Mouse (Mus musculus) ES-Bruce4 (cell line): ENCODE measurements at regions not wholly inside any gene's neighbourhood (a gene's known extent, or its start where the extent isn't known, plus 50 kb on each side); places are given as distances from the start of the nearest gene placed in this dataset.

ENCODE experiments used
- CTCF ChIP-seq: IDR thresholded peaks from one replicate; pipeline ENCODE4 v1.8.1; 2011; ENCODE audit warnings: low read depth, low read length
- EP300 ChIP-seq: IDR thresholded peaks from 2 replicates; pipeline ENCODE4 v1.6.1; 2011; ENCODE audit warnings: low read depth, low read length; ENCODE audit not compliant: insufficient read depth
- POLR2A ChIP-seq: IDR thresholded peaks from one replicate; pipeline ENCODE4 v1.8.1; 2011; ENCODE audit warnings: low read length; ENCODE audit not compliant: insufficient read depth

DNA sequence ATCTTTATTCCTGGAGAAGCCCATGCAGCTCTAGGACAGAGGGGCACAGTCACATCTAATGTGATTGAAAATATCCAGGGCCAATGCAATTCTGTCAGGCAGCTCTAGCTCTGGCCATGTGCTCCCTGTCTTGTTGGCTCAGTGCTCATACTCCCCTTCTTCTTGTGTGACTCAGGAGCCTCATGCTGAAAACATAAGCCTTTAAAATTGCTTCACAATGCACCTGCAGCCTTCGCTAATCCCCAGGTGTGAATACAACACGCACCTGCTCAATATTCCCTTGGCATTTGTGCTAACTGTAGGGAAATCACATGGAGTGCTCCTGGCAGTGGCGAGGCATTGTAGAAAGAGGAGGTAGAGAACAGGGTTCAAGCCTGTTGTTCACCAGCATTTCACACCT lies 242.0 kb downstream of the Emx2 start:
- no peak for TF ChIP-seq CTCF
- TF ChIP-seq EP300: no peak
- TF ChIP-seq POLR2A: no peak
